Mouse (Mus musculus) sigmoid colon, adult 10 weeks (tissue): Measurements from ENCODE around the gene Atp10b. TPM values are rescaled to one million over a fixed set of nuclear protein-coding genes. Genes with fewer than 3 reads are reported as not detected.

Source experiments
- polyA plus RNA-seq: library from polyadenylated mRNA; stranded (reverse); fragments of 350-450 nt; fragmentation: Illumina TruSeq; extraction: RNeasy Lipid Tissue Mini Kit (QIAGEN cat#74804); gene quantifications from one replicate; pipeline ENCODE4 v1.2.3, GENCODE M21; 2014; ENCODE audit warnings: low read depth, low replicate concordance

The Atp10b gene
- polyA plus RNA-seq = 158 TPM

DNA sequence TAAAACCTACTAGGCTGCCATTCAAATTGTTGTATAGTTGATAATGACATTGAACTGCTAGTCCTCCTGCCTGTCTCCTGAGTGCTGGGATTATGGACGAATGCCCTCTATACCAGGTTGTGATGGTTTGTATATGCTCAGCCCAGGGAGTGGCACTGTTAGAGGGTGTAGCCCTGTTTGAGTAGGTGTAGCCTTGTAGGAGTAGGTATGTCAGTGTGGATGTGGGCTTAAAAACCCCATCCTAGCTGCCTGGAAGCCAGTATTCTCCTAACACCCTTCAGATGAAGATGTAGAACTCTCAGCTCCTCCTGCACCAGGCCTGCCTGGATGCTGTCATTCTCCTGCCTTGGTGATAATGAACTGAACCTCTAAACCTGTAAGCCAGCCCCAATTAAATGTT is at the start of gene Atp10b:
TSS of gene Atp10b (plus strand) at position 301 of the 400 bp plus-strand sequence.

Other genes starting within 250 kb of the Atp10b start
- not detected for gene Gm9972, start 114.1 kb upstream of the Atp10b start, polyA plus RNA-seq